Mouse (Mus musculus) megakaryocyte, embryonic 14.5 days (primary cell): ENCODE results near the gene Gm20683. TPM values are rescaled to one million over a fixed set of nuclear protein-coding genes. Genes with fewer than 3 reads are reported as not detected.
A peak's percentile ranks its signal among the peaks of the same experiment; 100 is the strongest.

ENCODE experiments used
- H3K27me3 ChIP-seq: replicated peaks from 2 replicates; pipeline ENCODE3; 2012; ENCODE audit warnings: inconsistent platforms
- H3K36me3 ChIP-seq: replicated peaks from 2 replicates; pipeline ENCODE3; 2012; ENCODE audit warnings: low read length, inconsistent platforms, mixed read lengths
- H3K4me1 ChIP-seq: 2 replicates; pipeline ENCODE4 v1.6.1; 2012; ENCODE audit warnings: inconsistent platforms
- H3K4me3 ChIP-seq: replicated peaks from 2 replicates; pipeline ENCODE3; 2012; ENCODE audit warnings: moderate library complexity, mild to moderate bottlenecking, inconsistent platforms
- H3K9me3 ChIP-seq: 2 replicates; pipeline ENCODE4 v1.6.1; 2012; ENCODE audit warnings: inconsistent platforms
- FLI1 ChIP-seq: IDR thresholded peaks from 2 replicates; pipeline ENCODE4 v1.6.1; 2012; ENCODE audit warnings: low read length, inconsistent platforms, mixed read lengths
- GATA1 ChIP-seq: IDR thresholded peaks from 3 replicates; pipeline ENCODE4 v1.6.1; 2012; ENCODE audit warnings: mixed read lengths, low read length, inconsistent platforms, borderline replicate concordance
- polyA plus RNA-seq: library from polyadenylated mRNA; stranded (reverse); fragments of >175 nt; gene quantifications from 2 replicates; pipeline ENCODE4 v1.2.3, GENCODE M21; 2012; ENCODE audit warnings: low replicate concordance; ENCODE audit not compliant: insufficient read depth

Gene Gm20683
- polyA plus RNA-seq, 1 experiment, result 3.0 TPM

DNA sequence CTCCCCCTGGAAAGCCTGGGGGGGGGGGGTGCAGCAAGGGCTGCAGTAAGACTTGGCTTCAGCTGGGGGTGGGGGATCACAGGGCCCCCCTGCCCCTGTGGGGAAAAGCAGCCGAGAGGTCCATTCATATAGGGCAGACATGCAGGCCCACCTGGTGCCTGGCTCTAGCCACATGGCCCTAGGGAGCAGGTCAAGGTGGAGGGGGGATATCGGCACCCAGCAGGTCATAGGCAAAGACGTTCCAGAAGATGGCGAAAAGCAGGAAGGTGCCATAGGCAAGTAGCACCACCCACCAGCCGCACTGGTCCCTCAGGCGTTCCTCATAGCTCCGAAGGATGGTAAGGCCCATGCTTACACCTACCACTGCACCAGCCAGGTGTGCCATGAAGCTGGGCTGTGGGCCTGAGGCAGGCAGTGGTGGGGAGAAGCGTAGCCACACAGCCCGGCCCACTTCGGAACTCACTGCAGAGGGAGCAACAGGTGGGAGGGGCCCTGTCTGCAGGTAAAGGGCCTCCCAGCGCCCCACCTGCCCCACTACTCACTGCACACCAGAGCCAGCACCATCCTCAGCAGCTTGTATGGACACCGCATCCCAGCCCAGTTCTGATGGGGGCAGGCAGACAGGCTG is 6.9 kb downstream of the Gm20683 start:
- Histone ChIP-seq H3K4me3 (peak overlapping the region; percentile 97), H3K9me3 (no peaks in the 10 kb centered on the region), H3K36me3 (peaks cover 78% of the 10 kb centered on the region), H3K4me1 (peaks cover 85% of the 10 kb centered on the region), H3K27me3 (no peaks in the 10 kb centered on the region)
- TF ChIP-seq GATA1 (no peak), FLI1 (no peak)

- peaks cover 77% of the 10 kb centered on the region for H3K36me3 ChIP-seq
- TF ChIP-seq GATA1 (no peak), FLI1 (no peak)
- no peaks in the 10 kb centered on the region for H3K27me3 ChIP-seq
- H3K4me1 ChIP-seq, result peaks cover 86% of the 10 kb centered on the region
- peak overlapping the region; percentile 97 for H3K4me3 ChIP-seq
- no peaks in the 10 kb centered on the region for H3K9me3 ChIP-seq
These were observed 7.5 kb downstream of the Gm20683 start for GRCm38 (mm10) chr17:25833961-25834594.

DNA sequence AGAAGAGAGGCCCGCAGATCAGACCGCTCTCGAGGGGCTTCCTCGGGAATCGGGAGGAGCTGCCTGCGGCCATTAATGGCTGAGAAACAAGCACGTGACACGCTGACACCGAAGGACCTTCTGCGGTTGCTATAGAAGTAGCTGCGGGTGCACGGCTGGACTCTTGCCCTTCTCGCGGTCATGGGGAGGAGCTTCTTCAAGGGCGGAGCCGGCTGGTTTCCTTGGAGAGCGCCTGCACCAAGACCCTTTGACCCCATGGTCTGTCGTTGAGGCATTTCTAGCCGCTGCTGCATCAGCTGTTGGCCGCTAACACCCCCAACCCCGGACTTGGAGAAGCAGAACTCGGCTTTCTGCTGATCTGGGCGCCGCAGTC is 8.3 kb downstream of the Gm20683 start, which contains the start of gene Stub1:
TSS of gene Stub1 (minus strand) at position 114 of the 373 bp plus-strand sequence.
- TF ChIP-seq GATA1 (no peak), FLI1 (no peak)
- H3K36me3 ChIP-seq, result peaks cover 72% of the 10 kb centered on the region
- peak within 1 kb of the TSS; percentile 97 for H3K4me3 ChIP-seq
- H3K9me3 ChIP-seq, result no peaks in the 10 kb centered on the region
- H3K27me3 ChIP-seq, result no peaks in the 10 kb centered on the region
- peaks cover 88% of the 10 kb centered on the region for H3K4me1 ChIP-seq

DNA sequence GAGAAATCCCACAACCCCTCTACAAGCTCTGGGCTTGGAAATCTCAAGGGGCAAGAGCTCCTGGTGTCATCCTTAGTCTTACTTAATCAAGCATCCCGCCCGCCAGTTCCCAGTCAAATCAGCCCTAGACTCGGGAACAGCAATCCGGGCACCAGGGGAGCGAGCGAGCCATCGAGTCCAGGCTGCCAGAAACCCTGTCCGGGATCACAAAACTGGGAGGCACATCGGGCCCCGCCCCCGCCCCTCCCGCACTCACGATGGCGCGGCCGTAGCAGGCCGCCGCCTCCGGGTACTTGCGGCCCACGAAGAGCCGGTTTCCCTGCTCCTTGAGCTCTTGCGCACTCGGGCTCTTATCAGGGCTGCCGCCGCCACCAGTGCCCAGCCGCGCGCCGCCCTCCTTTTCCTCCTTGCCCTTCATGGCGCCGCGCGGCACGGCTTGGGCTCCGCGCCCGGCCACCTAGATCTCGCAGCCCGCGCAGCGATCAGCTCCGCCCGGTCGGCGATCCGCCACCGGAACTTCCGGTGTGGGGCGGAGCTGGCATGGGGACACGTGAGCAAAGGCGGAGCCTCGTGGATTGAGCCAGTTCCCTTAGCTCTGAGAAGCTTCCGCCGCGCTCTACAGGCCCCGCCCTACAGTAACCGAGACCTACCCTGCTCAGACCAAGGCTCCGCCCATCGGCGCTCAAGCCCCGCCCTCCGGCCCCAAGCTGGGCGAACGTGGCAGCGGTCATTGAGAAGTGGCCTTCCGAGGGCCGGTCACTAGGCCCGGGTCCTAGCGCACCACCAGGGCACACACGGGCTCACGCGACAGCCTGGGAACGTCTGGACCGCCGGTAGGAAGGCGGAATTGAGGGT is 8.9 kb downstream of the Gm20683 start:
- Histone ChIP-seq H3K4me3 (peak overlapping the region; percentile 97), H3K4me1 (peaks cover 88% of the 10 kb centered on the region), H3K27me3 (no peaks in the 10 kb centered on the region), H3K9me3 (no peaks in the 10 kb centered on the region), H3K36me3 (peaks cover 72% of the 10 kb centered on the region)
- TF ChIP-seq FLI1 (peak; percentile 92), GATA1 (no peak)

GRCm38 (mm10) chr17:25831451-25832281 is 9.9 kb downstream of the Gm20683 start:
- peaks cover 72% of the 10 kb centered on the region for H3K36me3 ChIP-seq
- no peak for TF ChIP-seq GATA1
- no peak for TF ChIP-seq FLI1

DNA sequence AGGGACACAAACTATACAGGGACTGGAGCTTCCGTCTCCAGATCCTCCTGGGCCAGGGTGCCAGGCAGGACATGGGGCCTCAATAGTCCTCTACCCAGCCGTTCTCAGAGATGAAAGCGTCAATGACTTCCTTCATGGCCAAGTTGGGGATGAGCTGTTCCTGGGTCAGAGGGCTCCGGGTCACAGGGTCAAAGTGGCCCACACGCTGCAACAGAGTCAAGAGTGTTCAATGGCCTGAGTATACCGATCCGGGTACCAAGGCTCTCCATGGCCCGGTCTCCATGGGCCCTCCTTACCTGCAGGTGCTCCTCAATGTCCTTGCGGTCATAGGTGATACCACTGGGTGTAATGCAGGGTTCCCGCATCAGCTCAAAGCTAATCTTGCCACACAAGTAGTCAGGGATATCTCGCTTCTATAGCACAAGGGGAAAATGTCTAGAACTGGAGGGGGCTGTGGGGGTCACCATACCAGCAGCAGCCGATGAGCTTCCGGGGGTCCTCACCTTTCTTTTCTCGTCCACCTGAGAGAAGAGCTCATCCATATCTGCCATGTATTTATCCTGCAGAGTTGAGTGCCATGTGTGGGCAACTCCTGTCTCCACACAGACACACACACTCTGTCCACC is 10.6 kb downstream of the Gm20683 start:
- Histone ChIP-seq H3K9me3 (no peaks in the 10 kb centered on the region), H3K36me3 (peaks cover 72% of the 10 kb centered on the region), H3K4me1 (peaks cover 88% of the 10 kb centered on the region), H3K27me3 (no peaks in the 10 kb centered on the region), H3K4me3 (peak overlapping the region; percentile 97)
- TF ChIP-seq FLI1 (no peak), GATA1 (no peak)

More at GRCm38 (mm10) chr17:25831451-25832281, 9.9 kb downstream of the Gm20683 start:
- Histone ChIP-seq H3K4me3 (peak overlapping the region; percentile 97), H3K9me3 (no peaks in the 10 kb centered on the region), H3K4me1 (peaks cover 88% of the 10 kb centered on the region), H3K27me3 (no peaks in the 10 kb centered on the region)

- TF ChIP-seq FLI1, result no peak
- TF ChIP-seq GATA1, result no peak
- no peaks in the 10 kb centered on the region for H3K27me3 ChIP-seq
- peaks cover 72% of the 10 kb centered on the region for H3K36me3 ChIP-seq
- peak overlapping the region; percentile 44 for H3K4me3 ChIP-seq
- peaks cover 88% of the 10 kb centered on the region for H3K4me1 ChIP-seq
- H3K9me3 ChIP-seq, result no peaks in the 10 kb centered on the region
These were observed 11.3 kb downstream of the Gm20683 start for GRCm38 (mm10) chr17:25830200-25830753.

- Histone ChIP-seq H3K36me3 (peaks cover 69% of the 10 kb centered on the region), H3K27me3 (no peaks in the 10 kb centered on the region), H3K4me3 (peak overlapping the region; percentile 93), H3K4me1 (peaks cover 88% of the 10 kb centered on the region), H3K9me3 (no peaks in the 10 kb centered on the region)
- no peak for TF ChIP-seq FLI1
- no peak for TF ChIP-seq GATA1
These were observed 12.0 kb downstream of the Gm20683 start for GRCm38 (mm10) chr17:25829558-25830017.

DNA sequence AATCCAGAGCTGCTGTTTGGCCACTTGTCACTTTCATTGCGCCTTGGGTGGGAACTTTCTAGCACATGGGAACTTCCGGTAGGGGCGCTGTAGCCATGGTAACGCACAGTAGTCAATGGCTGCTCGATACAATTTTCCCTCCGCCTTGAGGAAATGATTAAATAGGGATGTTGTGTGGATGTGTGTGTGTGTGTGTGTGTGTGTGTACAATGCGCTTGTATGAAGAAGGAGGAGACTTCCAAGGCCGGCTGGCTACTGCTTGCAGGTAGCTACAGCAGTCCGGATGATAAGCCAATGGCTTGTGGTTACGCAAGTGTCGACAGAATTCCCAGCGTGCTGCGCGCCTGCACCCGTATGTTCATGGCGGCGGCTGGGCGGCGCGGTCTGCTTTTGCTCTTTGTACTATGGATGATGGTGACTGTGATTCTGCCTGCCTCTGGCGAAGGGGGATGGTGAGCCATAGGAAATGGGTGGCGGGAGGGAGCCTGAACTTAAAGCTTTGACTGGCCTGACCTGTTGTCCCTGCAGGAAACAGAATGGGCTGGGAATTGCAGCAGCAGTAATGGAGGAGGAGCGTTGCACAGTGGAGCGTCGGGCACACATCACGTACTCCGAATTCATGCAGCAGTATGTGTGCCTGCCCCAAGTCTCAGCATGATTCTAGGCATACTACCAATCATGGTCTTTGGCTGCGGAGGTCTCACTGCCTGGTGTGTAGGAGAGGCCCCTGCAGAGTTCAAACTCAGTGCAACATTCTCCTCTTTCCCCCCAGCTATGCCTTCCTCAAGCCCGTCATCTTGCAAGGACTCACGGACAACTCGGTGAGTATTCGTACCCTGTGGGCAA is 12.6 kb downstream of the Gm20683 start, which contains the start of gene Jmjd8:
TSS of gene Jmjd8 (plus strand) at position 156 of the 846 bp plus-strand sequence.
- Histone ChIP-seq H3K4me1 (peaks cover 88% of the 10 kb centered on the region), H3K9me3 (no peaks in the 10 kb centered on the region), H3K36me3 (peaks cover 67% of the 10 kb centered on the region), H3K4me3 (peak within 1 kb of the TSS; percentile 93), H3K27me3 (no peaks in the 10 kb centered on the region)
- TF ChIP-seq GATA1 (no peak), FLI1 (no peak)
